Mouse (Mus musculus) B cell, adult 62 days (primary cell): ENCODE data around the gene Gbp10. TPM values are rescaled to one million over a fixed set of nuclear protein-coding genes. Genes with fewer than 3 reads are reported as not detected.

Experiments used
- total RNA-seq: library from RNA; stranded (reverse); gene quantifications from 4 replicates; pipeline ENCODE4 v1.2.4, GENCODE M21; 2023

Gene Gbp10
- 0.60 to 0.79 TPM in 2 of 4 replicates, not detected in the others for total RNA-seq

GRCm38 (mm10) chr5:105239483-105240047 is at the start of gene Gbp10:
Gene Gbp10 (minus strand): TSS chr5:105239533.

Other genes starting within 250 kb of the Gbp10 start
- 96.9 to 106 TPM (median 104 TPM) in 4 replicates for gene Gbp9, start 100.0 kb downstream of the Gbp10 start, total RNA-seq
- 18.3 to 21.0 TPM (median 18.7 TPM) in 4 replicates for gene Gbp8, start 100.0 kb downstream of the Gbp10 start, total RNA-seq
- 76.0 to 81.3 TPM (median 78.3 TPM) in 4 replicates for gene Gbp4, start 99.9 kb downstream of the Gbp10 start, total RNA-seq
- 0.16 to 0.92 TPM in 2 of 4 replicates, not detected in the others for gene Gm43302, start 54.2 kb upstream of the Gbp10 start, total RNA-seq
- 1.2 to 2.9 TPM (median 2.1 TPM) in 4 replicates for gene Gbp6, start 54.2 kb upstream of the Gbp10 start, total RNA-seq
- gene Lrrc8b, start 176.2 kb upstream of the Gbp10 start, total RNA-seq, result 3.6 to 5.4 TPM (median 4.1 TPM) in 4 replicates